Mouse (Mus musculus) hindbrain, embryonic 11.5 days (tissue): ENCODE results near the gene Mst1. TPM values are rescaled to one million over a fixed set of nuclear protein-coding genes. Genes with fewer than 3 reads are reported as not detected.

Source experiments
- ATAC-seq: fragments of 200-750 bp; cut with Nextera tagmentation; 2 replicates; pipeline ENCODE4 v1.8.0; 2017; ENCODE audit warnings: mild to moderate bottlenecking, moderate TSS enrichment, moderate library complexity; ENCODE audit not compliant: low FRiP score
- DNase-seq: peaks from one replicate; pipeline ENCODE4 v3.0.0-alpha.2; 2015; ENCODE audit warnings: low spot score
- H3K27ac ChIP-seq: fragments of 300-500 bp; sonication (generic); 2 replicates; pipeline ENCODE4 v1.5.1; 2014; ENCODE audit warnings: mild to moderate bottlenecking, low read depth, low read length
- H3K27me3 ChIP-seq: fragments of 300-500 bp; sonication (generic); 2 replicates; pipeline ENCODE4 v1.6.1; 2014; ENCODE audit warnings: mild to moderate bottlenecking, low read length, moderate library complexity, mixed read lengths; ENCODE audit not compliant: control insufficient read depth, insufficient read depth
- H3K36me3 ChIP-seq: fragments of 300-500 bp; sonication (generic); 2 replicates; pipeline ENCODE4 v1.6.1; 2014; ENCODE audit warnings: mild to moderate bottlenecking, low read length, moderate library complexity, mixed read lengths; ENCODE audit not compliant: control insufficient read depth, insufficient read depth
- H3K4me1 ChIP-seq: fragments of 300-500 bp; sonication (generic); replicated peaks from 2 replicates; pipeline ENCODE4 v1.6.1; 2014; ENCODE audit warnings: low read length, mixed read lengths; ENCODE audit not compliant: control insufficient read depth, insufficient read depth
- H3K4me2 ChIP-seq: fragments of 300-500 bp; sonication (generic); replicated peaks from 2 replicates; pipeline ENCODE4 v1.6.1; 2014; ENCODE audit warnings: mild to moderate bottlenecking, low read depth, low read length
- H3K4me3 ChIP-seq: fragments of 300-500 bp; sonication (generic); 2 replicates; pipeline ENCODE4 v1.5.1; 2014; ENCODE audit warnings: low read depth, low read length
- H3K9ac ChIP-seq: fragments of 300-500 bp; sonication (generic); 2 replicates; pipeline ENCODE4 v1.6.1; 2014; ENCODE audit warnings: low read depth, low read length
- H3K9me3 ChIP-seq: fragments of 300-500 bp; sonication (generic); 2 replicates; pipeline ENCODE4 v1.6.1; 2016; ENCODE audit warnings: low read length; ENCODE audit not compliant: control insufficient read depth
- WGBS: fragments of 180-500 bp; shearing (Covaris S2); extraction: QIAGEN DNeasy Blood & Tissue Kit; methylation state at CpG from one replicate; pipeline ENCODE4 v1.1.7; 2014; 5-methylcytosine and 5-hydroxymethylcytosine counted together
- polyA plus RNA-seq: library from polyadenylated mRNA; unstranded; fragments of >200 nt; fragmentation: Nextera tagmentation; extraction: Ambion mirVana; gene quantifications from 2 replicates; pipeline ENCODE4 v1.2.1, GENCODE M21; 2014

Gene Mst1
- polyA plus RNA-seq, 1 experiment from 2014 or later = 0.25 TPM

GRCm38 (mm10) chr9:108049016-108049455 lies 31.2 kb upstream of the Mst1 start, which contains the start of gene Gmppb:
Gene Gmppb, plus strand, starts transcription at chr9:108049242.
- peak within 1 kb of the TSS; percentile 85 for H3K9ac ChIP-seq
- peak within 1 kb of the TSS; percentile 47 for H3K27ac ChIP-seq
- no peaks in the 10 kb centered on the region for H3K9me3 ChIP-seq
- ATAC-seq (peak; percentile 93), DNase-seq (peak; percentile 96)
- H3K27me3 ChIP-seq = no peaks in the 10 kb centered on the region
- 0 out of 2 replicates have a peak, but pooled peaks cover 5% of the 10 kb centered on the region for H3K36me3 ChIP-seq
- H3K4me2 ChIP-seq = peak within 1 kb of the TSS; percentile 93
- H3K4me1 ChIP-seq = peaks cover 11% of the 10 kb centered on the region; the same call in 1 of the 2 replicates
- under 1% methylated on average over 35 of the region's 39 CpGs for WGBS
- H3K4me3 ChIP-seq = peak within 1 kb of the TSS; percentile 59

GRCm38 (mm10) chr9:108049561-108050251 lies 30.5 kb upstream of the Mst1 start:
- Histone ChIP-seq H3K36me3 (0 out of 2 replicates have a peak, but pooled peaks cover 5% of the 10 kb centered on the region), H3K9ac (peak overlapping the region; percentile 85), H3K4me1 (peaks cover 11% of the 10 kb centered on the region; the same call in 1 of the 2 replicates), H3K4me2 (peak overlapping the region; percentile 93), H3K4me3 (peak overlapping the region; percentile 59), H3K27ac (peak overlapping the region; percentile 43), H3K27me3 (no peaks in the 10 kb centered on the region), H3K9me3 (no peaks in the 10 kb centered on the region)
- WGBS = 44% methylated on average over 15 of the region's 15 CpGs
- ATAC-seq = peak; percentile 17; the same call in 1 of the 2 replicates
- no peak for DNase-seq

- Histone ChIP-seq H3K4me1 (peaks cover 11% of the 10 kb centered on the region; the same call in 1 of the 2 replicates), H3K36me3 (0 out of 2 replicates have a peak, but pooled peaks cover 2% of the 10 kb centered on the region), H3K27ac (no peak overlapping the region), H3K27me3 (no peaks in the 10 kb centered on the region), H3K4me2 (no peak overlapping the region), H3K4me3 (no peak overlapping the region), H3K9me3 (no peaks in the 10 kb centered on the region), H3K9ac (no peak overlapping the region)
- ATAC-seq = no peak
- DNase-seq = no peak
- 94% methylated on average over 15 of the region's 15 CpGs for WGBS
Measured at GRCm38 (mm10) chr9:108051184-108051930, 28.9 kb upstream of the Mst1 start.

GRCm38 (mm10) chr9:108051931-108052220 lies 28.4 kb upstream of the Mst1 start:
- no peak for ATAC-seq
- Histone ChIP-seq H3K4me3 (no peak overlapping the region), H3K27me3 (no peaks in the 10 kb centered on the region), H3K9ac (no peak overlapping the region), H3K27ac (no peak overlapping the region), H3K4me1 (peaks cover 11% of the 10 kb centered on the region; the same call in 1 of the 2 replicates), H3K4me2 (no peak overlapping the region), H3K9me3 (no peaks in the 10 kb centered on the region), H3K36me3 (0 out of 2 replicates have a peak, but pooled peaks cover 2% of the 10 kb centered on the region)
- DNase-seq = no peak
- 88% methylated on average over 4 of the region's 4 CpGs for WGBS

- no peaks in the 10 kb centered on the region for H3K9me3 ChIP-seq
- H3K4me1 ChIP-seq = peaks cover 11% of the 10 kb centered on the region; the same call in 1 of the 2 replicates
- WGBS = 76% methylated on average over 7 of the region's 7 CpGs
- H3K9ac ChIP-seq = no peak overlapping the region
- DNase-seq (no peak), ATAC-seq (no peak)
- no peaks in the 10 kb centered on the region for H3K36me3 ChIP-seq
- H3K4me2 ChIP-seq = no peak overlapping the region
- no peak overlapping the region for H3K4me3 ChIP-seq
- H3K27ac ChIP-seq = no peak overlapping the region
- no peaks in the 10 kb centered on the region for H3K27me3 ChIP-seq
Measured at GRCm38 (mm10) chr9:108052411-108052810, 27.8 kb upstream of the Mst1 start.

- Histone ChIP-seq H3K4me2 (0 out of 2 replicates have a peak within 1 kb of the TSS, but pooled peaks have one; percentile 9), H3K27me3 (no peaks in the 10 kb centered on the region), H3K9ac (no peak within 1 kb of the TSS), H3K4me1 (peaks cover 10% of the 10 kb centered on the region; the same call in 1 of the 2 replicates), H3K4me3 (no peak within 1 kb of the TSS), H3K9me3 (no peaks in the 10 kb centered on the region), H3K27ac (no peak within 1 kb of the TSS), H3K36me3 (no peaks in the 10 kb centered on the region)
- DNase-seq (peak; percentile 97), ATAC-seq (peak; percentile 20; the same call in 1 of the 2 replicates)
- 57% methylated on average over 20 of the region's 20 CpGs for WGBS
Measured at GRCm38 (mm10) chr9:108052885-108053664, 27.2 kb upstream of the Mst1 start, which contains the start of gene Amigo3. Gene Amigo3, plus strand, starts transcription at chr9:108053159.

GRCm38 (mm10) chr9:108053665-108054225 lies 26.5 kb upstream of the Mst1 start:
- Histone ChIP-seq H3K27me3 (no peaks in the 10 kb centered on the region), H3K4me1 (peaks cover 6% of the 10 kb centered on the region; the same call in 1 of the 2 replicates), H3K9ac (no peak overlapping the region), H3K36me3 (no peaks in the 10 kb centered on the region), H3K4me2 (no peak overlapping the region), H3K27ac (no peak overlapping the region), H3K4me3 (no peak overlapping the region), H3K9me3 (no peaks in the 10 kb centered on the region)
- ATAC-seq (no peak), DNase-seq (no peak)
- WGBS = 93% methylated on average over 15 of the region's 15 CpGs
